Mouse (Mus musculus): ENCODE results near the gene 1700029F12Rik. TPM values are rescaled to one million over a fixed set of nuclear protein-coding genes. Genes with fewer than 3 reads are reported as not detected.

1700029F12Rik gene
- total RNA-seq, 4 experiments from 2014 or later = not detected

DNA sequence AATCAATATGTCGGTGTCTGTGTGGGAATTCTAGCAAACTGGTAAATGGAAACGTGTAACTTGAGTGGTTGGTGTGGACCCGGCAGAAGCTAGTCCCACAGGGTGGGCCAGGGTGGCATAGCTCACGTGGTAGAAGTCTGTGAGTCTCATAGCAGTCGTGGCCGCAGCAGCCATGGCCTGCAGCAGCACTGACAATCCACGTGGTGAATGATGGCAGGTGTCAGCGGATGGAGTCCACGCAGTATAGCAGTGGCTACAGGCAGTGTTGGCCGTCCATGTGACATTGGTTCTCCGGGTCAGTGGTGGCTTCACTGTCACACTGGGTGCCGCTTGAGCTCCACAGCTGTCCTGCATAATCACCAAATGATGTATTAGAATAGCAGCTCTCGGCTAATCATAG is 4.1 kb downstream of the 1700029F12Rik start:
- no peak for DNase-seq (ENCODE audit: low spot score in 2 of 2)

GRCm38 (mm10) chr13:97021906-97022305 is 12.3 kb downstream of the 1700029F12Rik start:
- no peak for DNase-seq (ENCODE audit: low spot score in 2 of 2)

DNA sequence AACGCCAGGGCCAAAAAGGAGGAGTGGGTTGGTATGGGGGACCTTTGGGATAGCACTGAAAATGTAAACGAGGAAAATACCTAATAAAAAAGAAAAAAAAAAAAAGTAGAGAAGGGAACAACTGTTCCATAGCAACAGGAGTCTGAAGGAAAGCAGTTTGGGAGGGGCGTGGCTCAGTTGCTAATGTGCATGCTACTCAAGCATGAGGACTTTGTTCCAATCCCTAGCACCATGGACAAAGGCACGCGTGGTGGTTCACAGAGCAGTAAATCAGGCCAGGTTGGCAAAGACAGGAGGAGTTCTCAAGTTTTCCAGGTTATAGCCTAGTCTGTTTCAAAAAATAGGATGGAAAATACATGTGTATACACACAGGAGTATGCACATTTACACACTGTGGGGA is 14.0 kb downstream of the 1700029F12Rik start:
- no peak for DNase-seq (ENCODE audit: low spot score in 2 of 2)

DNA sequence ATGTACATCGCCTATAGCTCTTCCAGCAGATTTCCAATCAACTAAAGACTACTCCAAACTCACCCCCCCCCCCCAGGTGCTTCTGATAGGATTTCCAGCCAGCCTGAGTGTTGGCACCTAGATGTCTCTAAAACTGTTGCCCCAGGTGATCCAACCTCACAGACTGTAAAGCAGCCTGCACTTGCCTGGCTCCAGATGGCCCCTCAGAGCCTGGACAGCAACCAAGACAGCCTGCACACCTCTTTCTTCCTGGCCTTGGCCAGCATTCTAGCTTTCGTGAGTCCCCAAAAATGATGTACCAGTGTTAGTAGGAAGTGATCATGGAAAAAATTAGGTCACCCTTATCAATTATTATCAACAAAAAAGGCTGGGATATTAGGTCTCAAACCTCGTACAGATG is 16.5 kb downstream of the 1700029F12Rik start:
- no peak for DNase-seq (ENCODE audit: low spot score in 2 of 2)

- no peak for DNase-seq (ENCODE audit: low spot score in 2 of 2)
These were observed 19.8 kb downstream of the 1700029F12Rik start for GRCm38 (mm10) chr13:97014366-97014765.

DNA sequence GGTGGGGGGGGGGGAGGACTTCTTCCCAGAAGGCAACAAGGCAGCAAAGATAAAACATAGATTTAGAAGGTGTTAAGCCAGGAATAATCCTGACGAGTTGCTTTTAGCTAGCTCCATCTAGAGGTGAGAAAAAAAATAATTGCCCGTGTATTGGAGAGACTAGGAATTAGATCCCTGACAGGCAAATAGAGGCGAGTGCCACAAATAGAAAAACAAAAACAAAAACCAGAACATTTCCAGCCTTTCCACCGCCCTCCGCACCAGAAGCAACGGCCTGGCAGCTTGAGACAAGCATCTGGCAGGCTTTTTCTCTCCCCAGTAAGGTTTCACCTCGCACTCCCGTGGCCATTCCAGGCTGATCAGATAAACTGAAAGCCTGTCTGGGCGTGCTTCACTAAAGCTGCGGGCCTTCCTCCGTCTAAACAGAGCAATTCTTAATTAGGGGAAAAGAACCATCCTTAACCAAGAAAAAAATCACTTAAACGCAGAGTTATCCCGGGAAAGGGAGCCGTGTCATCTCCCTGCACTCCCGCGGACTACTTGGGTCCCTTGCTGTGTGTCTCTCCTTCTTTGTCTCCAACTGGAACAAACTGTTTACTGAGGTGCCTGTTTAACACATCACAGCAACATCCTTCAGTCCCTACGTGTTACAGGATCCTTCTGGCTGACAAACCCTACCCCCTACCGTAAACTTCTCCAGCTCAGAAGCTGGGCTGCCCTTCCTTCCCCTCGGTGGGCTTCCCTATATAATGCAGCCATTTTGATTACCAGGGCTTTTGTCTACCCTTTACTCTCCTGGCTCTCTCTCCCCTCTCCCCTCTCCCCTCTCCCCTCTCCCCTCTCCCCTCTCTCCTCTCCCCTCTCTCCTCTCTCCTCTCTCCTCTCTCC is 25.7 kb downstream of the 1700029F12Rik start:
- peak; percentile 18 to 40 for DNase-seq (ENCODE audit: low spot score in 2 of 2)

GRCm38 (mm10) chr13:97007501-97008265 is 26.5 kb downstream of the 1700029F12Rik start:
- peak in 1 of 2 experiments; percentile 7 for DNase-seq (ENCODE audit: low spot score in 2 of 2)

DNA sequence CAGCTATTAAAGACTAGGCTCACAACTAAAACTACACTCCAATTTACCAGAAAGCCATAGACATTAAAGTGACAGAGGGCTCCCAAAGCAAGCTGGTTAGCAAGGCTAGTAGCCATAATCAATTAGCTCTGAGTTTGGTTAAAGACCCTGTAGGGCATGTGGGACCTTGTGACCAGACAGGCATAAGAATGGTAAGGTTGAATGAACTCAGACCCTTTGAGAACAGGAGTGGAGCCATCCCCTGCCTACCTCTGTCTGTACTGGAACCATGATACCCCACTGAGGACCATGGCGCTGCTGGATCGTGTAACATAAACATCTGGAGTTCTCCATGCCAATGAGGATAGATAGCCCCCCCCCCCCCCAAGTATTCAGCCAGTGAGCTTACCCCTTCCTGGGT is 27.4 kb downstream of the 1700029F12Rik start:
- DNase-seq (ENCODE audit: low spot score in 2 of 2) = no peak

GRCm38 (mm10) chr13:96997080-96997479 is 37.1 kb downstream of the 1700029F12Rik start:
- DNase-seq (ENCODE audit: low spot score in 2 of 2) = no peak

DNA sequence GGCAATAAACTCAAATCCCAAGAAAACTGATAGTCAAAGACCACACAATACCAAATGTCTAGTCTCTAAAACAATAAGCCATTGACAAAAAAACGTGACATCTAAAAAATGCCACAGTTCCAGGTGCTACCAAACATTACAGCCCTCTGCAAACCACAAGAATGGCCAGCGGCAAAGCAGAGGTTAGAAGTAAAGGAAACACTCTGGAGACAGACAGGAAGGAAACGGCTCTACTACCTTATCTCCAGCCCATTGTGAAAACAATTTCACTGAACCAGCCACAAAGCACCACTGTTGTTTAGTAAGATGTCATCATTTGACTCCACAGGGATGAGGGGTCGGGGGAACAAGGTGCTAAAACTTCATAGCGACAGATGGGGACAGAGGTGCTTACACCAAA is 38.9 kb downstream of the 1700029F12Rik start:
- no peak for DNase-seq (ENCODE audit: low spot score in 2 of 2)

- DNase-seq (ENCODE audit: low spot score in 2 of 2) = no peak
These were observed 40.7 kb downstream of the 1700029F12Rik start for GRCm38 (mm10) chr13:96993291-96993989.

DNA sequence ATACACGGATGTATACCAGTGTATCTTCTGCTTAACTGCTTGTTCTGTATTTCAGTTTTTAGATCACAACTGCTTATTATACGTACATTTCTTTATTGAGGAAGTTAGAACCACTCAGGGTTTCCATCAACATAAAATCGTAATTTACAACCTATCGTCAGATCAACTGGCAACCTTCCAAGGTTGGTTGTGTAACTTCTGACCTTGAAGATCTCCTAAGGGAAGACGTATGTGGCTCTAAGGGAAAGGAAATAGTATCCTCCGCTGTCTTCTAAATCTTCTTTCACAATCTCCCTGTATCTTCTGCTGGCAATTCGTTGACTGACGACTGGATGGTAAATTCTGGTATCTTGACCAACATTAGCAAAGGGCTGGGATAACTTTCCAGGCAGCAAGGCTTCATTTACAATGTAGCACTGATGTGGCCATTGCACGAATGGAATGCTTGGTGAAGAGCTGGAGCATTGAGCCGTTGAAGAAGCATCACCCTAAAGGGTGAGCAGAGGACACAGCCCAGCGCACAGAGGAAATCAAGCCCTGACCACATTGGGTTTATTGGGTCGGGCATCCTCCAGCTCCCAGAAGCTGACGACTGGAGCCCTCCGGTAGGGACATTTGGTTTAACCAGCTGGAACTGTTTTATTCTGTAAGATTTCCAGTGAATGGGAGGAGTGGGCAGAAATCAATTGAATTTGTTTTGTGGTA is 43.4 kb downstream of the 1700029F12Rik start:
- no peak for DNase-seq (ENCODE audit: low spot score in 2 of 2)

DNA sequence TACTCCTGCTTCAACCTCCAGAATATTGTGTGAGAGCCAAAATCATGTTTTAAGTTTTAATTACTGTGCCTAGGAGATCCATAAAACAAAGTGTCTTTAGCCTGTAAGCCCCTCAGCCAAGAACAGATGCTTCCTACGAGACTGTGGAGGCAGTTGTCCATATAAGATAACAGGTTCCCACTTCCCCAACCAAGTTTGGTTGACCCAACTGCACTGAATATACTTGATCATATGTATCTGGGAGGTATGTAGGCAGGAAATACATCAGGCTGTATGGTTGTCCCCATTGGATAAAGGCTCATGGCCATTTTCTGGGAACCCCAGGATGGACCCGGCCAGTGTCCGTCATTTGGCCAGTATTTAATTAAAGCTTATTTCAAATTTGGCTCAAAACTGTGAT is 44.1 kb downstream of the 1700029F12Rik start:
- DNase-seq (ENCODE audit: low spot score in 2 of 2) = no peak

DNA sequence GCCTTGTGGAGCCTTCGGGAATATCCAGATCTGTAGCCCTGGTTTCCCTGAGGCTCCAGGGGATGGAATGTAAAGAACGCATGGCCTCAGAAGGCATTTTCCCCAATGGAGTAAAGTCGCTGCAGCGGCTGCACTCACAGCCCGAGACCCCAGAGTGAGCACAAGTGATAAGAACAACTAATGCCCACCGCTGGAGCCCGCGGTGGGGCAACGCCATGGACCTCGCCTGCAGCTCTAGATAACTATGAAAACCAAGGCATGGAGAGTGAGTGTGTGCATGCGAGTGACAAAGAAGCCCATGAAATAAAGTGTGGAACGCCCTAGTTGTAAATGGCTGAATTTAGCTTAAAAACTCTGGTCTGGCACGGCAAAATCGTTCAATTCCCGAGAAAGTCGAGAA is 45.0 kb downstream of the 1700029F12Rik start:
- no peak for DNase-seq (ENCODE audit: low spot score in 2 of 2)

- DNase-seq (ENCODE audit: low spot score in 2 of 2) = no peak
These were observed 48.4 kb downstream of the 1700029F12Rik start for GRCm38 (mm10) chr13:96985599-96986275.

GRCm38 (mm10) chr13:96984688-96985087 is 49.5 kb downstream of the 1700029F12Rik start:
- no peak for DNase-seq (ENCODE audit: low spot score in 2 of 2)

DNA sequence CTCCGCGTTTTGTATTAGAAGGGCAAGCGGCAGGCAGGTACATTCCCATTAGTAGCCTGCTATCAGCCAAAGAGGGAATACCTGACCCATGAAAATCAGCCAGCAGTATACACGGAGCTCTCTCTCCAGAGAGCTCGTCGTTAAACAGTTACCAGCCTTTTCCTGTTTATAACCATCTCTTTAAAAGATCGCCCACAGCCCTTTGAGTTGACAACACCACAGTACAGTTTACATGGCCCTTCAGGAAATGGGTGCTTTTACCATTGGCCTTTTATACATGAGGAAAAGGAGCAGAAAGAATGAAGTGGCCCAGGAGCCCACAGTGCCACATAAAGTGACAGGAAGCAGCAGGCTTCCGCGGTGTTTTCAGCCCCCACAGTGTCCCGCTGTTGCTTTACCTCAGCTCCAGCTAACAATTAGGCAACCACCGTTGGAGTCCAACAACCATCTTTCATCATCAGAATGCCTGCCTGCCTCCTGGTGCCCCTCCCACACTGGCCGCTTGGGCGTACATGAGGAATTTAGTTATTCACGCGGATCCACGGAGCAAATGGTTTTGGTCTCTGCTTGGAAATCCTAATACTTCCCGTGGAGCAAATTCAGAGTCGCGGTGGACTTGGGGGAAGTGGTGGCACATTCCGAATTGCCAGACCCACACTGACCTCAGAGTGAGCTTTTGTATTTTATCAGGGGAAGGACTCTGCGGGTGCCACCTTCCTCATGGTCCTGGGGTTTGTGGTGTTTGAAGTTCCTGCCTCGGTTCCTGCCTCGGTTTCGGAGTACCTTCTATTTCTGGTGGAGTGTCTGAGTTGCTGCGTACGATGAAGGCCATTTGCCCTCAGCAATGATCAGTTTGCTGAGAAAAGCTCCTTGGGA is 50.7 kb downstream of the 1700029F12Rik start:
- DNase-seq (ENCODE audit: low spot score in 2 of 2) = no peak

- DNase-seq (ENCODE audit: low spot score in 2 of 2) = no peak
These were observed 53.6 kb downstream of the 1700029F12Rik start for GRCm38 (mm10) chr13:96980561-96980960.

DNA sequence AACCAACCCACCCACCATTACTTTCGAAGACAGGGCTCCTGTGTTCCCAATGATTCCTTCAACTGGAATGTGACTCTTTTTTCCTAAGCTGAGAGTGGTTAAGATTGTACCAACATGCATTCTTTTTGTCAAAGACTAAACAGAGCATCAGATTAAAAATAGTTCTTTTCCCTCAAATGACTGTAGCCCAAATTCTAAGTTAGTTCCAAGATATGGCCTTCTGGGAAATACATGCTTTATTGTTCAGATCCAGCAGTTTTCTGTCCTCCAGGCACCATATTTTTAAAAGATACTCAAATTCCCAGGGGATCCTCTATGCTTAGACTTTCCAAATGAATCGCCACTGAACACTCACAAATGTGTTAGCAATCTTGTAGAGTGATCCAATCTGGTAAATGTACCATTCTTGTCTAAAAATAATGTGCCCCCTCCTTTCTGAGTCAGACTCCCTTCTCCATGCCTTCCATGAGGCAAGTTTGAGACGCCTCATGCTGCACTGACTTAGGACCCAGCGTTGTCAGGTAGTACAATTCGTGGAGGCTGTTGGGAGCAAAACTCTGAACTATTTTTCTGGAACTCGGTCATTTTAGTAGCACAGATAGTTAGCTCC is 57.1 kb downstream of the 1700029F12Rik start:
- no peak for DNase-seq (ENCODE audit: low spot score in 2 of 2)
